Mouse (Mus musculus) CD4-positive, CD25-positive, alpha-beta regulatory T cell, adult 4 months (primary cell): ENCODE measurements around the gene Phf14. TPM values are rescaled to one million over a fixed set of nuclear protein-coding genes. Genes with fewer than 3 reads are reported as not detected.
A peak's percentile ranks its signal among the peaks of the same experiment; 100 is the strongest.
"Not testable (repeated sequence)": the region's sequence is repeated elsewhere in the genome, so short reads cannot be mapped to it uniquely, and the experiment has no call there.

ENCODE experiments used
- ATAC-seq: one replicate; pipeline ENCODE4 v1.8.0; 2017
- polyA plus RNA-seq, 2 experiments: library from polyadenylated mRNA; unstranded; fragments of 100-300 nt; shearing (Covaris generic); gene quantifications; one replicate each; pipeline ENCODE4 v1.2.1; 2017

The Phf14 gene
- polyA plus RNA-seq, 2 experiments from 2014 or later = 39.5 to 72.1 TPM

GRCm38 (mm10) chr6:12097125-12097524 lies 189.5 kb downstream of the Phf14 start:
- no peak for ATAC-seq

GRCm38 (mm10) chr6:12105144-12105543 lies 197.5 kb downstream of the Phf14 start:
- no peak for ATAC-seq

- no peak for ATAC-seq
These were observed 199.7 kb downstream of the Phf14 start for GRCm38 (mm10) chr6:12107326-12107725.

GRCm38 (mm10) chr6:12107786-12108185 lies 200.2 kb downstream of the Phf14 start:
- no peak for ATAC-seq

- no peak for ATAC-seq
These were observed 209.6 kb downstream of the Phf14 start for GRCm38 (mm10) chr6:12116926-12117818.

GRCm38 (mm10) chr6:12117819-12118570 lies 210.4 kb downstream of the Phf14 start:
- ATAC-seq = no peak

- ATAC-seq = no peak
These were observed 215.2 kb downstream of the Phf14 start for GRCm38 (mm10) chr6:12122759-12123158.

- ATAC-seq = peak; percentile 87
These were observed 217.6 kb downstream of the Phf14 start for GRCm38 (mm10) chr6:12125031-12125803.

GRCm38 (mm10) chr6:12126601-12127000 lies 219.0 kb downstream of the Phf14 start:
- ATAC-seq = not testable (repeated sequence)

- no peak for ATAC-seq
These were observed 219.7 kb downstream of the Phf14 start for GRCm38 (mm10) chr6:12127287-12127686.

Other genes starting within 250 kb of the Phf14 start
- 100 to 1,000 TPM; 393 to 492 TPM for gene Ndufa4, start 312 bp upstream of the Phf14 start, polyA plus RNA-seq